In genomic region chr4:99659361-99660072, GRCm38 (mm10) we compare ENCODE assay signal across 12 mouse cellular contexts. TPM values are rescaled to one million over a fixed set of nuclear protein-coding genes. Genes with fewer than 3 reads are reported as not detected.
A peak's percentile ranks its signal among the peaks of the same experiment; 100 is the strongest.
DNase-seq lines count a peak whose midpoint lies in the region; ATAC-seq and TF ChIP-seq lines count a peak whose summit lies in the region.
"Had no signal": no experiment of that assay in that cellular context is flagged by ENCODE, and none has a peak within 500 bp of the region (broad histone marks: within the 10 kb centered on the region; RNA-seq: fewer than 3 reads in every experiment).

No protein-coding gene starts in this region.

- no peak for DNase-seq in heart, embryonic 10.5 days (ENCODE audit: low spot score)
- no peak for DNase-seq in stomach, postnatal 0 days (ENCODE audit: low spot score)
- no peak for DNase-seq in hindbrain, embryonic 14.5 days (ENCODE audit: low spot score)
- DNase-seq: adrenal gland, adult 8-10 months; right cerebral cortex, postnatal 14 days had no signal

- no peak for TF ChIP-seq EP300 in stomach, postnatal 0 days (optimal IDR thresholded peaks at IDR 0.05)

- peak overlapping the region; percentile 37 for H3K4me2 ChIP-seq in heart, embryonic 11.5 days
- H3K4me2 ChIP-seq in stomach, embryonic 14.5 days (replicated peaks; ENCODE audit: low read depth, low read length), result no peak overlapping the region
- no peak overlapping the region for H3K4me2 ChIP-seq in stomach, postnatal 0 days (replicated peaks; ENCODE audit: low read depth)
- H3K4me2 ChIP-seq in hindbrain, embryonic 14.5 days (replicated peaks), result peak overlapping the region; percentile 27

- no peak for TF ChIP-seq CTCF in stomach, postnatal 0 days (IDR thresholded peaks at IDR 0.05; ENCODE audit: low read depth)

- no peak overlapping the region for H3K27ac ChIP-seq in heart, embryonic 11.5 days (ENCODE audit: low read depth, low read length)
- H3K27ac ChIP-seq in heart, embryonic 10.5 days, result no peak overlapping the region
- no peak overlapping the region for H3K27ac ChIP-seq in stomach, embryonic 14.5 days (ENCODE audit: low read length)
- H3K27ac ChIP-seq in stomach, postnatal 0 days (replicated peaks), result no peak overlapping the region
- 0 out of 2 replicates have a peak overlapping the region, but pooled peaks have one; percentile 29 for H3K27ac ChIP-seq in hindbrain, embryonic 14.5 days

- 1% methylated on average over 28 of the region's 28 CpGs for WGBS in heart, embryonic 11.5 days (ENCODE audit: insufficient replicate concordance)
- WGBS in heart, embryonic 10.5 days, result 1% methylated on average over 28 of the region's 28 CpGs
- WGBS in stomach, embryonic 14.5 days, result under 1% methylated on average over 28 of the region's 28 CpGs
- WGBS in stomach, postnatal 0 days, result 4% methylated on average over 28 of the region's 28 CpGs
- WGBS in hindbrain, embryonic 14.5 days, result 2% methylated on average over 28 of the region's 28 CpGs

- no peaks in the 10 kb centered on the region for H3K9me3 ChIP-seq in heart, embryonic 11.5 days (replicated peaks; ENCODE audit: control insufficient read depth, low read length)
- no peaks in the 10 kb centered on the region for H3K9me3 ChIP-seq in heart, embryonic 10.5 days
- no peaks in the 10 kb centered on the region for H3K9me3 ChIP-seq in stomach, embryonic 14.5 days (ENCODE audit: control insufficient read depth, low read depth, low read length)
- H3K9me3 ChIP-seq in stomach, postnatal 0 days (ENCODE audit: control insufficient read depth, low read length), result no peaks in the 10 kb centered on the region
- no peaks in the 10 kb centered on the region for H3K9me3 ChIP-seq in hindbrain, embryonic 14.5 days (ENCODE audit: control insufficient read depth, low read length)

- H3K9ac ChIP-seq in heart, embryonic 11.5 days (ENCODE audit: low read depth, low read length), result no peak overlapping the region
- no peak overlapping the region for H3K9ac ChIP-seq in stomach, embryonic 14.5 days (replicated peaks; ENCODE audit: low read depth, low read length)
- no peak overlapping the region for H3K9ac ChIP-seq in stomach, postnatal 0 days (ENCODE audit: low read length)
- no peak overlapping the region; the same call in 1 of the 2 replicates for H3K9ac ChIP-seq in hindbrain, embryonic 14.5 days

- no peak for ATAC-seq in heart, embryonic 11.5 days (replicated peaks; ENCODE audit: insufficient number of reproducible peaks, low FRiP score, low TSS enrichment)
- ATAC-seq in stomach, embryonic 14.5 days (ENCODE audit: insufficient number of reproducible peaks, insufficient read depth, low FRiP score, low read depth), result no peak
- no peak for ATAC-seq in stomach, postnatal 0 days (ENCODE audit: low FRiP score, low TSS enrichment)
- no peak for ATAC-seq in hindbrain, embryonic 14.5 days (ENCODE audit: low FRiP score)
- no peak for ATAC-seq in inflammation-experienced regulatory T-cells, adult 6 months
- ATAC-seq in megakaryocyte-erythroid progenitor cell, adult 5-6 weeks (replicated peaks; ENCODE audit: low FRiP score, low TSS enrichment, poor library complexity, severe bottlenecking), result no peak

- H3K36me3 ChIP-seq in heart, embryonic 11.5 days (ENCODE audit: control insufficient read depth, insufficient read depth, low read length), result no peaks in the 10 kb centered on the region
- H3K36me3 ChIP-seq in heart, embryonic 10.5 days, result no peaks in the 10 kb centered on the region
- H3K36me3 ChIP-seq in stomach, embryonic 14.5 days (ENCODE audit: control insufficient read depth, insufficient read depth, low read length), result no peaks in the 10 kb centered on the region
- H3K36me3 ChIP-seq in stomach, postnatal 0 days (ENCODE audit: control insufficient read depth, insufficient read depth, low read length), result no peaks in the 10 kb centered on the region
- H3K36me3 ChIP-seq in hindbrain, embryonic 14.5 days (replicated peaks; ENCODE audit: control insufficient read depth, insufficient read depth), result no peaks in the 10 kb centered on the region
- H3K36me3 ChIP-seq: G1E had no signal

- peaks cover 7% of the 10 kb centered on the region for H3K4me1 ChIP-seq in heart, embryonic 11.5 days (ENCODE audit: control insufficient read depth, insufficient read depth, low read length)
- H3K4me1 ChIP-seq in heart, embryonic 10.5 days, result peaks cover 27% of the 10 kb centered on the region
- H3K4me1 ChIP-seq in stomach, embryonic 14.5 days (ENCODE audit: control insufficient read depth, insufficient read depth, low read length), result 0 out of 2 replicates have a peak, but pooled peaks cover 15% of the 10 kb centered on the region
- H3K4me1 ChIP-seq in stomach, postnatal 0 days (replicated peaks; ENCODE audit: control insufficient read depth, insufficient read depth), result peaks cover 2% of the 10 kb centered on the region; the same call in 1 of the 2 replicates
- H3K4me1 ChIP-seq in hindbrain, embryonic 14.5 days (replicated peaks; ENCODE audit: control insufficient read depth, insufficient read depth, low read length), result peaks cover 11% of the 10 kb centered on the region; the same call in 1 of the 2 replicates

- H3K4me3 ChIP-seq in heart, embryonic 11.5 days (ENCODE audit: low read depth, low read length), result no peak overlapping the region
- H3K4me3 ChIP-seq in heart, embryonic 10.5 days, result no peak overlapping the region
- 0 out of 2 replicates have a peak overlapping the region, but pooled peaks have one; percentile 2 for H3K4me3 ChIP-seq in stomach, embryonic 14.5 days (ENCODE audit: low read depth, low read length)
- H3K4me3 ChIP-seq in stomach, postnatal 0 days (ENCODE audit: low read depth, low read length), result no peak overlapping the region
- peak overlapping the region; percentile 12 for H3K4me3 ChIP-seq in hindbrain, embryonic 14.5 days (replicated peaks; ENCODE audit: low read length)

- peaks cover 80% of the 10 kb centered on the region for H3K27me3 ChIP-seq in heart, embryonic 11.5 days (ENCODE audit: control insufficient read depth, insufficient read depth, low read length)
- H3K27me3 ChIP-seq in heart, embryonic 10.5 days (ENCODE audit: insufficient read depth, poor library complexity, severe bottlenecking), result peaks cover 97% of the 10 kb centered on the region
- H3K27me3 ChIP-seq in stomach, embryonic 14.5 days (ENCODE audit: control insufficient read depth, insufficient read depth, low read length), result peaks cover 60% of the 10 kb centered on the region
- H3K27me3 ChIP-seq in stomach, postnatal 0 days (ENCODE audit: control insufficient read depth, insufficient read depth, low read length), result peaks cover 43% of the 10 kb centered on the region
- peaks cover 85% of the 10 kb centered on the region for H3K27me3 ChIP-seq in hindbrain, embryonic 14.5 days (ENCODE audit: control insufficient read depth, insufficient read depth, low read length)

RNA-seq across cellular contexts. Expression of gene Foxd3, which starts 3.4 kb away (rescaled TPM):
- polyA plus RNA-seq in heart, embryonic 11.5 days (2014; fragmentation: Nextera tagmentation; extraction: Ambion mirVana), result 0.13 and 0.17 TPM in 2 replicates
- polyA plus RNA-seq in heart, embryonic 10.5 days (2016; fragmentation: Nextera tagmentation; extraction: Ambion mirVana), result 0.18 TPM in 1 of 2 replicates, not detected in the other
- polyA plus RNA-seq in stomach, embryonic 14.5 days (2014; fragmentation: Nextera tagmentation; extraction: Ambion mirVana), result 1.7 and 2.1 TPM in 2 replicates
- polyA plus RNA-seq in stomach, postnatal 0 days (2015; fragmentation: Nextera tagmentation; extraction: Ambion mirVana), result 0.62 and 0.65 TPM in 2 replicates
- polyA plus RNA-seq in hindbrain, embryonic 14.5 days (2014; fragmentation: Nextera tagmentation; extraction: Ambion mirVana), result 1.5 and 1.8 TPM in 2 replicates
- polyA plus RNA-seq in inflammation-experienced regulatory T-cells, adult 6 months (2017; shearing (Covaris generic)), result not detected
- total RNA-seq in megakaryocyte-erythroid progenitor cell, adult 5-6 weeks (2014; fragmentation: Nextera tagmentation), result not detected in 2 replicates
- not detected in 2 replicates for total RNA-seq in megakaryocyte-erythroid progenitor cell, adult 5-6 weeks (2017)
- total RNA-seq: G1E; layer of hippocampus, adult 8-10 months had no signal
- polyA plus RNA-seq: G1E; thymus, postnatal 0 days had no signal

RNA-seq across cellular contexts. Expression of gene Alg6, which starts 55.9 kb away (rescaled TPM):
- 12.9 and 13.7 TPM in 2 replicates for polyA plus RNA-seq in heart, embryonic 11.5 days (2014; fragmentation: Nextera tagmentation; extraction: Ambion mirVana)
- 13.2 and 16.2 TPM in 2 replicates for polyA plus RNA-seq in heart, embryonic 10.5 days (2016; fragmentation: Nextera tagmentation; extraction: Ambion mirVana)
- 24.2 and 32.6 TPM in 2 replicates for polyA plus RNA-seq in stomach, embryonic 14.5 days (2014; fragmentation: Nextera tagmentation; extraction: Ambion mirVana)
- 7.6 and 7.8 TPM in 2 replicates for polyA plus RNA-seq in stomach, postnatal 0 days (2015; fragmentation: Nextera tagmentation; extraction: Ambion mirVana)
- polyA plus RNA-seq in hindbrain, embryonic 14.5 days (2014; fragmentation: Nextera tagmentation; extraction: Ambion mirVana), result 13.2 and 13.6 TPM in 2 replicates
- polyA plus RNA-seq in inflammation-experienced regulatory T-cells, adult 6 months (2017; shearing (Covaris generic)), result 10 to 100 TPM in 2 of 3 experiments, 1 to 10 TPM in 1; 8.4 to 20.2 (median 13.9) TPM
- total RNA-seq in megakaryocyte-erythroid progenitor cell, adult 5-6 weeks (2014; fragmentation: Nextera tagmentation), result 13.7 and 26.6 TPM in 2 replicates
- 15.4 and 18.5 TPM in 2 replicates for total RNA-seq in megakaryocyte-erythroid progenitor cell, adult 5-6 weeks (2017)

Comparison
In these comparisons a context has a peak if more than half of its experiments do, and no peak if none do; other contexts are left out.
1. H3K4me3 ChIP-seq: peak in stomach, embryonic 14.5 days (single experiment) and hindbrain, embryonic 14.5 days (single experiment); none in heart, embryonic 11.5 days (single experiment), heart, embryonic 10.5 days (single experiment) and stomach, postnatal 0 days (single experiment).
2. H3K4me2 ChIP-seq: peak in heart, embryonic 11.5 days (single experiment) and hindbrain, embryonic 14.5 days (single experiment); none in stomach, embryonic 14.5 days (single experiment) and stomach, postnatal 0 days (single experiment).